Mouse (Mus musculus): ENCODE measurements around the gene Nwd1. TPM values are rescaled to one million over a fixed set of nuclear protein-coding genes. Genes with fewer than 3 reads are reported as not detected.
"Not testable (repeated sequence)": the region's sequence is repeated elsewhere in the genome, so short reads cannot be mapped to it uniquely, and the experiment has no call there.

Gene Nwd1
- polyA plus RNA-seq, 1 experiment = 0.11 TPM

- H3K27ac ChIP-seq (ENCODE audit: insufficient read depth, low read length) = no peak overlapping the region
- H3K27me3 ChIP-seq (ENCODE audit: control insufficient read depth, insufficient read depth, low read length) = no peaks in the 10 kb centered on the region
- no peak overlapping the region for H3K4me3 ChIP-seq (ENCODE audit: extremely low read depth, insufficient read depth, insufficient read length)
- H3K36me3 ChIP-seq (ENCODE audit: control insufficient read depth, insufficient read depth, low read length) = no peaks in the 10 kb centered on the region
- no peak for TF ChIP-seq CTCF (IDR thresholded peaks at IDR 0.05; ENCODE audit: extremely low read depth, insufficient read depth, insufficient read length, insufficient replicate concordance)
- no peak for TF ChIP-seq POLR2A (IDR thresholded peaks at IDR 0.05; ENCODE audit: low read depth, low read length)
- H3K4me1 ChIP-seq (ENCODE audit: control insufficient read depth, insufficient read depth, insufficient read length) = no peaks in the 10 kb centered on the region
- no peak for DNase-seq (ENCODE audit: low read depth in 1 of 2, low spot score in 2 of 2)
- WGBS = 86% methylated on average over 2 of the region's 2 CpGs
Observed at GRCm38 (mm10) chr8:72674184-72674583, 27.7 kb downstream of the Nwd1 start.

GRCm38 (mm10) chr8:72676436-72676835 lies 29.9 kb downstream of the Nwd1 start:
- Histone ChIP-seq H3K36me3 (ENCODE audit: control insufficient read depth, insufficient read depth, low read length) (no peaks in the 10 kb centered on the region), H3K4me1 (ENCODE audit: control insufficient read depth, insufficient read depth, insufficient read length) (no peaks in the 10 kb centered on the region), H3K27me3 (ENCODE audit: control insufficient read depth, insufficient read depth, low read length) (no peaks in the 10 kb centered on the region), H3K4me3 (ENCODE audit: extremely low read depth, insufficient read depth, insufficient read length) (no peak overlapping the region), H3K27ac (ENCODE audit: insufficient read depth, low read length) (no peak overlapping the region)
- no peak for DNase-seq (ENCODE audit: low read depth in 1 of 2, low spot score in 2 of 2)
- TF ChIP-seq CTCF (IDR thresholded peaks at IDR 0.05; ENCODE audit: extremely low read depth, insufficient read depth, insufficient read length, insufficient replicate concordance) = no peak
- TF ChIP-seq POLR2A (IDR thresholded peaks at IDR 0.05; ENCODE audit: low read depth, low read length) = no peak
- 52% methylated on average over 4 of the region's 4 CpGs for WGBS

GRCm38 (mm10) chr8:72676844-72677243 lies 30.3 kb downstream of the Nwd1 start:
- H3K36me3 ChIP-seq (ENCODE audit: control insufficient read depth, insufficient read depth, low read length); H3K27ac ChIP-seq (ENCODE audit: insufficient read depth, low read length); H3K27me3 ChIP-seq (ENCODE audit: control insufficient read depth, insufficient read depth, low read length); H3K4me3 ChIP-seq (ENCODE audit: extremely low read depth, insufficient read depth, insufficient read length); H3K4me1 ChIP-seq (ENCODE audit: control insufficient read depth, insufficient read depth, insufficient read length); DNase-seq (ENCODE audit: low read depth in 1 of 2, low spot score in 2 of 2): not testable (repeated sequence)
- 77% methylated on average over 2 of the region's 2 CpGs for WGBS

GRCm38 (mm10) chr8:72677331-72677730 lies 30.8 kb downstream of the Nwd1 start:
- no peak for DNase-seq (ENCODE audit: low read depth in 1 of 2, low spot score in 2 of 2)
- WGBS = 75% methylated on average over 5 of the region's 5 CpGs
- Histone ChIP-seq H3K4me3 (ENCODE audit: extremely low read depth, insufficient read depth, insufficient read length) (no peak overlapping the region), H3K27me3 (ENCODE audit: control insufficient read depth, insufficient read depth, low read length) (no peaks in the 10 kb centered on the region), H3K4me1 (ENCODE audit: control insufficient read depth, insufficient read depth, insufficient read length) (no peaks in the 10 kb centered on the region), H3K27ac (ENCODE audit: insufficient read depth, low read length) (no peak overlapping the region), H3K36me3 (ENCODE audit: control insufficient read depth, insufficient read depth, low read length) (no peaks in the 10 kb centered on the region)
- no peak for TF ChIP-seq CTCF (IDR thresholded peaks at IDR 0.05; ENCODE audit: extremely low read depth, insufficient read depth, insufficient read length, insufficient replicate concordance)
- TF ChIP-seq POLR2A (IDR thresholded peaks at IDR 0.05; ENCODE audit: low read depth, low read length) = no peak

GRCm38 (mm10) chr8:72680133-72680532 lies 33.6 kb downstream of the Nwd1 start:
- no peak for TF ChIP-seq POLR2A (IDR thresholded peaks at IDR 0.05; ENCODE audit: low read depth, low read length)
- TF ChIP-seq CTCF (IDR thresholded peaks at IDR 0.05; ENCODE audit: extremely low read depth, insufficient read depth, insufficient read length, insufficient replicate concordance) = peak; percentile 65; the same call in 1 of the 2 replicates
- Histone ChIP-seq H3K27ac (ENCODE audit: insufficient read depth, low read length) (no peak overlapping the region), H3K4me1 (ENCODE audit: control insufficient read depth, insufficient read depth, insufficient read length) (no peaks in the 10 kb centered on the region), H3K36me3 (ENCODE audit: control insufficient read depth, insufficient read depth, low read length) (no peaks in the 10 kb centered on the region), H3K4me3 (ENCODE audit: extremely low read depth, insufficient read depth, insufficient read length) (no peak overlapping the region), H3K27me3 (ENCODE audit: control insufficient read depth, insufficient read depth, low read length) (no peaks in the 10 kb centered on the region)
- peak in 1 of 2 experiments; percentile 34 for DNase-seq (ENCODE audit: low read depth in 1 of 2, low spot score in 2 of 2)
- 50% methylated on average over 3 of the region's 3 CpGs for WGBS

GRCm38 (mm10) chr8:72682051-72682687 lies 35.7 kb downstream of the Nwd1 start:
- TF ChIP-seq CTCF (IDR thresholded peaks at IDR 0.05; ENCODE audit: extremely low read depth, insufficient read depth, insufficient read length, insufficient replicate concordance) = no peak
- no peak for TF ChIP-seq POLR2A (IDR thresholded peaks at IDR 0.05; ENCODE audit: low read depth, low read length)
- WGBS = 76% methylated on average over 4 of the region's 4 CpGs
- H3K27me3 ChIP-seq (ENCODE audit: control insufficient read depth, insufficient read depth, low read length) = no peaks in the 10 kb centered on the region
- H3K27ac ChIP-seq (ENCODE audit: insufficient read depth, low read length) = no peak overlapping the region
- H3K36me3 ChIP-seq (ENCODE audit: control insufficient read depth, insufficient read depth, low read length) = no peaks in the 10 kb centered on the region
- H3K4me3 ChIP-seq (ENCODE audit: extremely low read depth, insufficient read depth, insufficient read length) = no peak overlapping the region
- no peak for DNase-seq (ENCODE audit: low read depth in 1 of 2, low spot score in 2 of 2)
- H3K4me1 ChIP-seq (ENCODE audit: control insufficient read depth, insufficient read depth, insufficient read length) = no peaks in the 10 kb centered on the region

- Histone ChIP-seq H3K4me3 (ENCODE audit: extremely low read depth, insufficient read depth, insufficient read length) (no peak overlapping the region), H3K36me3 (ENCODE audit: control insufficient read depth, insufficient read depth, low read length) (no peaks in the 10 kb centered on the region), H3K4me1 (ENCODE audit: control insufficient read depth, insufficient read depth, insufficient read length) (no peaks in the 10 kb centered on the region), H3K27me3 (ENCODE audit: control insufficient read depth, insufficient read depth, low read length) (no peaks in the 10 kb centered on the region), H3K27ac (ENCODE audit: insufficient read depth, low read length) (no peak overlapping the region)
- no peak for TF ChIP-seq CTCF (IDR thresholded peaks at IDR 0.05; ENCODE audit: extremely low read depth, insufficient read depth, insufficient read length, insufficient replicate concordance)
- TF ChIP-seq POLR2A (IDR thresholded peaks at IDR 0.05; ENCODE audit: low read depth, low read length) = no peak
- no peak for DNase-seq (ENCODE audit: low read depth in 1 of 2, low spot score in 2 of 2)
- WGBS = 17% methylated on average over 2 of the region's 2 CpGs
Observed at GRCm38 (mm10) chr8:72683010-72683521, 36.6 kb downstream of the Nwd1 start.

GRCm38 (mm10) chr8:72683572-72684099 lies 37.1 kb downstream of the Nwd1 start:
- not testable (repeated sequence) for DNase-seq (ENCODE audit: low read depth in 1 of 2, low spot score in 2 of 2); H3K36me3 ChIP-seq (ENCODE audit: control insufficient read depth, insufficient read depth, low read length); H3K27ac ChIP-seq (ENCODE audit: insufficient read depth, low read length); H3K4me1 ChIP-seq (ENCODE audit: control insufficient read depth, insufficient read depth, insufficient read length); H3K4me3 ChIP-seq (ENCODE audit: extremely low read depth, insufficient read depth, insufficient read length); H3K27me3 ChIP-seq (ENCODE audit: control insufficient read depth, insufficient read depth, low read length)
- WGBS = 76% methylated on average over 5 of the region's 5 CpGs

Measured in spleen, adult 2 months (tissue).